Mouse (Mus musculus): ENCODE measurements around the gene Nek7.

DNA sequence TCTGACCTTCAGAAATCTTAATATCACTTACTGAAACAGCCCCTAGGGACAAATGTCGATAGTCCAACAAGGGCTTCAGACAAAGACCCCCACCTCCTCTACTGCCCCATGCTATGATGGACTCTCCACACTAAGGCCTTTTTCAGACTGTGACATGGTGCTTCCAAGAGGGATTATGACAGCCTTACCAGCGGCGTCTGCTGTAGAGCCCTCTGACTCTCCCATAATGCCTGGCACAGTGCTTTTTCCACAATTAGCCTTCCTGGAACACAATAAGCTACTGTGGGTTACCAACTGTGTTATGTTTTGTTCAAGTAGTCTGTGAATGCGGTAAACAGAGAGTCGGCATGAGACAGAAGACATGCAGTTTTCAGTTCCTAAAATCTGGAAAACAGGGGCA, 25.0 kb downstream of the Nek7 start:
- TF ChIP-seq TAL1 (IDR thresholded peaks at IDR 0.05; ENCODE audit: low read length) = no peak
- no peak for TF ChIP-seq GATA1 (IDR thresholded peaks at IDR 0.05; ENCODE audit: low read length)
